Mouse (Mus musculus) kidney, postnatal 14 days (tissue): ENCODE data around the gene Mcrs1.
"Not testable (repeated sequence)": the region's sequence is repeated elsewhere in the genome, so short reads cannot be mapped to it uniquely, and the experiment has no call there.

ENCODE experiments used
- DNase-seq: peaks from one replicate; pipeline ENCODE4 v3.0.0; 2022; ENCODE audit warnings: mixed read lengths

The Mcrs1 gene

DNA sequence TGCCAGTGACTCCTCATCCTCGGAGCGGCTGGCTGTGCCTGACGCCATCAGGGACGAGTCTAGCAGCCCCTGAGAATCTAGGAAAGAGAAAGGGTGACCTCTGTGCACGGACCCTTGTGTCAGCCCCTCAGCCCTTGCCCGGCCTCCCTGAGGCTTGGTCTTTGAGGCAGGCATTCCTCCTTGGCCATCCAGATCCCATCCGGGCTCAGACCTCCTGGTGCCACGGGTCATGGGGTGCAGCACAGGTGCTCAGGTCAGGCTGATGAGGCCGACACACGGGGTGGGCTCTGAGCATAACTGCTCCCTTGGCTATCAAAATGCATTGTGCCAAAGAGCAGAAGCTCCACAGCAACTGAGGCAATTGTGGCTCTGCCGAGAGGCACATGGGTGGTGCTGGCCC lies 1.8 kb downstream of the Mcrs1 start:
- DNase-seq: no peak

DNA sequence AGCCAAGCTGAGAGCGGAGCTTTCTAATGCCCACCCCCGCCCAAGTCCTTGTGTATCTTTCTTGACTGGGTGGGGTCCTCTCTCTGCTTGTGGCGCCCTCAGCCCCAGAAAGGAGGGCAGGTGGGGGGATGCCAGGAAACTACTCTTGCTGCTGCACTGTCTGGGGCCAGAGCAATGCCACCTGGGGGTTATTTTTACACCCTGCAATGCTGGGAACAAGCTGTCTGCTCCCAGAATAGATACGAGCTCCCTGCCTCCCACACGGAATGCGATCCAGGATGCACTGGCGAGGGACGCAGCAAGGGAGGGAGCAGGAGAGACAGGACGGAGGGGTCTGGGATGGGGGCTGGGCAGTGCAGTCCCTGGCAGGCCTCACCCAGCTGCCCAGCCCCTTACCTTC lies 2.8 kb downstream of the Mcrs1 start:
- DNase-seq: no peak

GRCm38 (mm10) chr15:99246736-99247135 lies 5.0 kb downstream of the Mcrs1 start:
- DNase-seq: not testable (repeated sequence)

DNA sequence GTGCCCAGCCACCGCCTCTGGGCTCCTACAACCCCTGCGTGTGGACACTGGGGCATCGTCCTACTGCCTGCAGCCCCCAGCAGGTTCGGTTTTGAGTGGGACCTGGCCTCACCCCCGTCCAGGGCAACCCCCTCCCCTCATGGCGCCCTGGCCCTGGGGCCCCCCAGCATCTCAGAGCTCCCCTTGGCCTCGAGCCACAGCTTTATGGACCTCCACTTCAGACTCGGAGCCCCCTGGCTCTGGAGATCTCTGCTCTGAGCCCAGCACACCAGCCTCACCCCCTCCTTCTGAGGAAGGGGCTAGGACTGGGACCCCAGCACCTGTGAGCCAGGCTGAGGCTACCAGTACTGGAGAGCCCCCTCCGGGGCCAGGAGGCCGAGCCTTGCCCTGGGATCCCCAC lies 9.7 kb downstream of the Mcrs1 start:
- DNase-seq: no peak

GRCm38 (mm10) chr15:99241249-99241648 lies 10.5 kb downstream of the Mcrs1 start:
- DNase-seq: no peak

- no peak for DNase-seq
Observed at GRCm38 (mm10) chr15:99240129-99240528, 11.6 kb downstream of the Mcrs1 start.

- DNase-seq: no peak
Observed at GRCm38 (mm10) chr15:99238006-99238405, 13.8 kb downstream of the Mcrs1 start.

GRCm38 (mm10) chr15:99234326-99235010 lies 17.3 kb downstream of the Mcrs1 start:
- DNase-seq: no peak

GRCm38 (mm10) chr15:99233719-99234118 lies 18.0 kb downstream of the Mcrs1 start:
- no peak for DNase-seq

DNA sequence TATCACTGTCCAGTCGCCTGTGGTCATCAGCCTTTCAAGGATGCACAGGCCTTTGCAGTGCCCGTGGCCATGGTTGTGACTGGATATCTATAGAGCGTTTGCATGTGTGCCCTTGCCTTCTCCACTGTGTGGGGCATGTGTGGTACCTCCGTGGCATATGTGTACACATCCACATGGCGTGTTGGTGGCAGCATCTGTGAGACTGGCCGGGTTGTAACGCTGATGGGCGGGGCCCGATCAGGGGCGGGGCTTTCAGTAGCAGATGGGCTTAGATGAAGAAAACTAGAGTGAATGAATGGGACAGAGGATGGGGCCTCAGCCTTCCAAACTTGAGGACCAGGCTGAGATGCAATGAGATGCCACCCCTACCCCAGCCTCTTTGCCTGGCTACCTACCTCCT lies 19.8 kb downstream of the Mcrs1 start:
- DNase-seq: no peak

DNA sequence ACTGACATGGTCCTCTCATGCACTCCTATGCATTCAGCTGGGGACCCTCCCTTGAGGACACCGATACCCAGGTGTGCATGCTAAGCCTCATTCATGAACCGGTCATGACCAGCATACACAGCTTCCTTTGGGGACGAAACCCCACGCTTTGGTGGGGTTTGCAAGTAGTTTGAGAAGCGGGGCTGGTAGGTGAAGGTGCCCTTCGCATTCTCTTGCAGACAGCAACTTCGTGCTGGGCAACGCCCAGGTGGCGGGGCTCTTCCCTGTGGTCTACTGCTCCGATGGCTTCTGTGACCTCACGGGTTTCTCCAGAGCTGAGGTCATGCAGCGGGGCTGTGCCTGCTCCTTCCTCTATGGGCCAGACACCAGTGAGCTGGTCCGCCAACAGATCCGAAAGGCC lies 25.7 kb downstream of the Mcrs1 start:
- no peak for DNase-seq

DNA sequence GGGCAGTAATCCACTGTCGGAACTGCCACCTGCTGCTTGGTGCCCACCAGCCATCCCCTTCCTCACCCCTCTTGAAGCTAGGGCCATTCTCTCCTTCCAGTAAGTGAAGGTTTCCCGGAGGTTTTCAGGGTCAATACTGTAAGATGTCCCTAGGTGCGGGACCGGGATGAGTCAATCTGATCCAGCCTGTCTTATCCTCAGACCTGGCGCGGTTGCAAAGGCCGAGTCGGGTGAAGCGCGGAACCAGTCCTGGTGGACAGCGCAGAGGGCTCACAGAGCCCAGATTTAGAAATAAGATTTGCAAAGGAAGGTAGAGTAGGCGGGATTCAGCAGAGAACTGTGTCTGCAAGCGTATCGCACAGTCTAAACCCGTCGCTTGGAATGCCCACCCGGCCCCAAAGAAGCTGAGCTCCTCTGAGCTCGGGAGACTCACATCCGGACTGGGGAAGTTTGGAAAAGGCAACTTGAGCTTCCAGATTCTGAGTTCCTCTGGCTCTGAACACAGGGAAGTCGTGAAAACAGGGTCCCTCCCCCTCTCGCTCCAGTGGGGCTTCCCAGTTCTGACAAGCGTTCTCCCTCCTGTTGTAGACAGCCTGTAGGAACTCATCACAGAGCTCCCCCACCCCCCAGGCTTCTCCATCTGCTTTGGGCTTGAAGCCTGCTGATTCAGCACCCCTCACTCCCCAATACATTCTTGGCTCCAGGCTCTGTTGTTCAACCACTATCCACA lies 26.5 kb downstream of the Mcrs1 start:
- DNase-seq: peak; percentile 27

DNA sequence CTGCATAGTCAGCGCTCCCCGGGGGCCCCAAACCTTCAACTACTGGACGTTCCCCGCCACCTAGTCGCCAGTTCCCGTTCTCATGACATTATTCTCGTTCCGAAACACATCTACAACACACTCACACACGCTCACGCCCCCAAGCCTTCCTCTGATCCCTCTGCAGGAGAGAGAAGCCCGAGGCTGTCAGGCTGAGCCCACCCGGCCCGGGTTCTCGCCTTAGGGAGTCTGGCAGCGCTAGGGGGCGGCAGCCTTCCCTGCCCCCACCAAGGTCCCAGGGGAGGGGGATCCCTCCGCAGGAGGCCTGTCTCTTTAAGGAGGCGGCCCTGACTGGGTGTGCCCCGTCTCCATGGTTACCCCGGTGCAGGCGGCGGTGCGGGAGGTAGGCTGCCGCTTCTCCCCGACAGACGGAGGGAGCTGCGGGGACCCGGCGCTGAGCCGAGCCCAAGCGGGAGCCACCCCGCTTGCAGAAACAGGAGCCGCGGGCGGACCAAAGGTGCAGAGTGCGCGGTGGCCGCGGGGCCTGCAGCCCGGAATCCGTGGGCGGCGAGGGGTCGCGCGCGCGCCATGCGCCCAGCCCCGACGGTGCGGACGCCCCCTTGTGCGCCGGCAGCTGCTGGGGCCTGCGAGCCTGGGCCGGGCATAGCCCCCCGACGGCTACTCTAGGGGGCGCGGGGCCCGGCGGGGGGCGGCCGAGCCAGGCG lies 27.4 kb downstream of the Mcrs1 start, which contains the start of gene Kcnh3:
Gene Kcnh3, plus strand, starts transcription at position 654 of the 704 bp plus-strand sequence.
- peak; percentile 64 for DNase-seq

- peak; percentile 37 for DNase-seq
Observed at GRCm38 (mm10) chr15:99223585-99224207, 28.1 kb downstream of the Mcrs1 start.

DNA sequence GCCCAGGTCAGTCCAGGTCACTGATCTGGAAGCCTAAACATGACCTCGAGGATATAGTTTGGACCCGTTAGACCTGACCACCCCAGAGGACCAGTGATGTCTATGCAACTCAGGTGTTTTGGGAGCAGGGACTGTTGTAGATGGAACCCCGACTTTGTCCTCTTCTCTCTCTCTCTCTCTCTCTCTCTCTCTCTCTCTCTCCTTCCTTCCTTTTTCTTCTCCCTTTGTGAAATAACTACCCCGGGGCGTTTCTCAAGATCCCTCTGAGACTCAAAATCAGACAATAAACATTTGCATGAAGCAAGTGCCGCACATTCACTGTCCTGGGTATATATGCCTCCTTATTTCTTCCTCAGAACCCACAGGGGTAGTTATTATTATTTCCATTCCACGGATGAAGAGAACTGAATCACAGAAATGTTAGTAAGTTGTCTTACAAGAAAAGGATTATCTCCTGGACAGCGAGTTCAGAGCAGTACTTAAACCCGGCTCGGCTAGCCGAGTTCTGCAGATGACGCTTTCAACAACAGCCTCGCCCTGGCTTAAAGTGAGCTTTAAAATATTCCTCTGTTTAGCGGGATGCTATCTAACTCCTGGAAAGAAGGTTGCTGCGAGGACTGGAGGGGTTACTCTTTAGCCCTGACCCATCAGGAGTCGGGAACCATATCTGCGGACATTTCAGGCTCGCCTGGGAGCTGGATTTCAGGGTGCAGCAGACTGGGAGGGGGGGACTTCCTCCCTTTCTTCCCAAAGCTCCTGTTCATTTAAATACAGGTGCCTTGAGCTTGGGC lies 28.8 kb downstream of the Mcrs1 start:
- no peak for DNase-seq

DNA sequence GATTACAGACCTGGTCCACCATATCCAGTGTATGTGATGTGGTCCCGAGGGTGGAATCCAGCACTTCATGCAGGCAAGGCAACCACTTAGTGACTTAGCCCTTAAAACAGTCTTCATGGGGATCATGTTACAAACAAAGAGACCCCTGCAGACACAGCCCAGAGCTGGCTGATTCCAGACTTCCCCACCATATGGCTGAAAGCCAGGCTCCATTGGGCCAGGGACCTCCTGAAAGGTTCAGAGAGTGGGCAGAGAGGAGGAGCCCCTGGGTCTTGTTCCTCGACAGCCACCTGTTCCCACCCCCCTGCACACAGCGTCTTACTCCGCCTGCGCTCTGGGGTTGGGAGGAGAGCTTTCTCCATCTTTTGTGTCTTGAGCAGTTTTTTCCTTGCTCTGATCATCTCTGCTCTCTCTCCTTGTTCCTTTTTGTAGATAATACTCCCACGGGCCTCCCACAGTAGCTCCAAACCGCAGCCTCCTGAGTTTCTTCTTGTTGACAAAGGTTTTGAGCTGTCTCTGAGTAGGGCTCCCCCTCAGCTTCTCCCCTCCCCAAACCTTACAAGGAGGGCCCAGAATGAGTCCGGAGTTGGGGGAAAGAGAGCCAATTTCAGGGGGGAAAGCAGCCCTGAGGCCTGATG lies 30.3 kb downstream of the Mcrs1 start:
- DNase-seq: no peak

- DNase-seq: no peak
Observed at GRCm38 (mm10) chr15:99217630-99218029, 34.1 kb downstream of the Mcrs1 start.

- DNase-seq: no peak
Observed at GRCm38 (mm10) chr15:99215741-99216463, 35.9 kb downstream of the Mcrs1 start.

DNA sequence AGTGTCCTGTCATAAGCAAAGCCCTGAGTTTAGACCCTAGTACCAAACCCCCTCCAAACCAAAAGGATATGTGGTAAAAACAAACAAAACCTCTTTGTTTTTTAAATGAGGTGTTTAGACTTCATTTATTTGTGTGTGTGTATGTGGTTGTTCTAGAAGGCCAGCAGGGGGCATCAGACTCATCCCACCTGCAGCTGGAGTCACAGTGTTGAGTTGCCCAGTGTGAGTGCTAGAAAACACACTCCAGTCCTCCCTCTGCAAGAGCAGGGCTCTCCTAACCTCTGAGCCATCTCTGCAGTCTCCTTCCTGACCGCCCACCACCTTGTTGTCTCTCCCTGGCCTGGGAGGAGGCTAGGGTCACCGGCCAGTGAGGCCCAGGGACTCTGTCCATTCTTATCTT lies 36.8 kb downstream of the Mcrs1 start:
- peak; percentile 32 for DNase-seq

GRCm38 (mm10) chr15:99213183-99213582 lies 38.6 kb downstream of the Mcrs1 start:
- DNase-seq: no peak

DNA sequence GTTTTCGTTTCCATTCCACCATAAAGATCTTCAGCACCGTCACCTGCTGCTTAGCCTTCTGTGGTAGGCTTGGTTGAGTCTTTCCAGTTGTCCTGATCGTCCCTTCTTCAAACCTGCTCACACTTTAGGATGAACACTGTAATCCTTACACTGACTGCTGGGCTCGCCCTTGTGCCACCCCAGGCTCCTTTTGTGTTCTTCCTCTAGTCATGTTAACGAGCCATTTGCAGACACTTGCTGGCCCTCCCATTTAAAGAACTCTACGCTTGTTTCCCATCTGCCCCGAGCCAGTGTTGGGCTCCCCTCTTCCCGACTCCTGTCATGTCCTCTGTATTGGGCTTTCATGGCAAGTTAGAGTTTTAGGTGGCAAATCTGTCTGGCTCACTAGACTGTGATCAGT lies 45.8 kb downstream of the Mcrs1 start:
- no peak for DNase-seq
